Mouse (Mus musculus): ENCODE data around the gene Tmem79.
"Not testable (repeated sequence)": the region's sequence is repeated elsewhere in the genome, so short reads cannot be mapped to it uniquely, and the experiment has no call there.

The Tmem79 gene

GRCm38 (mm10) chr3:88354396-88355165 lies 18.6 kb upstream of the Tmem79 start:
- no peak for DNase-seq (ENCODE audit: low spot score)

DNA sequence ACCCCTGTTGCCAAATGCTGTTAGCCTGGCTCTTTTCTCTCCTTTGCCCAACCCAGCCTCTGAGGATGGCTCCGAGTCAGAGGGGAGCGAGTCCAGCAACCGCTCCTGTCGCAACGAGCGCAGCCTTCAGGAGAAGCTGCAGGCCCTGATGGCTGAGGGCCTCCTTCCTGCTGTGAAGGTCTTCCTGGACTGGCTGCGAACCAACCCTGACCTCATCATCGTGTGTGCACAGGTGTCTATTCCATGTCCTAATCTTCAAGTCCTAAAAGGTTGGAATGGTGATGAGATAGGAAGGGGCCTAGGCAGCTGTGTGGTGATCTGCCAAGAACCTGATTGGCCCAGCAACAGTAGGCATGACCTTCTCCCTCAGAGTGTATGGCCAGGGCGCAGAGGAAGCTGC lies 17.0 kb upstream of the Tmem79 start:
- DNase-seq (ENCODE audit: low spot score), result no peak

GRCm38 (mm10) chr3:88350732-88351131 lies 14.8 kb upstream of the Tmem79 start:
- no peak for DNase-seq (ENCODE audit: low spot score)

GRCm38 (mm10) chr3:88339006-88339405 lies 3.1 kb upstream of the Tmem79 start:
- no peak for DNase-seq (ENCODE audit: low spot score)

DNA sequence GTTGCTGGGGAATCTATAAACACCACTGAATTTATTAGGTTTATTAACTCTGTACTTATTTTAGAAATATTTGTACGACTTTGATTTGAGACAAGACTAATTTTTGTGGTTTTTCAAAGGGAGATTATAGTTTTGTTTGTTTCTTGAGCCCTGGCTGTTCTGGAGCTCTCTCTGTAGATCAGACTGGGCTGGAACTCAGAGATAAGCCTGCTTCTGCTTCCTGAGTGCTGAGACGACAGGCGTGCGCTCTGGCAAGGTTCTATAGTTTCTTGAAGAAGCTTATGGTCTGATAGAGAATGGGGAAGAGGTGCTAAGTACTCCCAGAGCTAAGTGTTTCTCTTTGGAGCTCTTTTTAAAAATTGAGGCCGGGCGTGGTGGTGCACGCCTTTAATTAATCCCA lies 2.4 kb upstream of the Tmem79 start:
- DNase-seq (ENCODE audit: low spot score), result no peak

DNA sequence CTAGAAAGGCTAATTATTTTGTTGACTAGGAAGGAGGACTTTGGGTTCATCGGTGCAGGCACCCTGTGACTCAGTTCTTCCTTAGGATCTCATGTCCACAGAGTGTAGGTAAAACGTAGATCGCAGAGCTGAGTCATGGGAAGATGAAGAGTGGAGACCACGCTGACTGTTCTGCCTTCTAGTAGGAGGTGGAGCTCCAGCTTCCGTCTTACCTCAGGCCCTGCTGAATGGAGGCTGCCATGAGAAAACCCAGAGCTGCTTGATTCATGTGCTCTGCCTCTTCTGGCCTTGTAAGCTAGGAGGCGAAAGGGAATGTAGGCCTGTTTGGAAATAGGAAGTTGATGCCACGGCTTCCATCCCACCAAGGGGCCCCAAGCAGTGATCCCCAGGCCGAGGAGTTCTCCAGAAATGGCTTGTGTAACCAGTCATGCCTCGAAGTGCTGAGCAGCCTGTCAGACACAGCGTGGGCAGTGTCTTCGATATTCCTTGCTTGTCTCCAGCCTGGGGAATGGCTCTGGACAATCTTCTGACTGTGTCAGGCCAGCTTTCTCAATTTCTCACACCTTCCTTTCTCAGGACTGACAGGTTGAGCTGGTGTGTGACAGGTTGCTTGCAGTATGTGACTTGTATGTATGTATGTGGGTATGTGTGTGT lies 1.5 kb upstream of the Tmem79 start:
- DNase-seq (ENCODE audit: low spot score), result no peak

GRCm38 (mm10) chr3:88335436-88336053 lies 403 bp downstream of the Tmem79 start:
- no peak for DNase-seq (ENCODE audit: low spot score)

DNA sequence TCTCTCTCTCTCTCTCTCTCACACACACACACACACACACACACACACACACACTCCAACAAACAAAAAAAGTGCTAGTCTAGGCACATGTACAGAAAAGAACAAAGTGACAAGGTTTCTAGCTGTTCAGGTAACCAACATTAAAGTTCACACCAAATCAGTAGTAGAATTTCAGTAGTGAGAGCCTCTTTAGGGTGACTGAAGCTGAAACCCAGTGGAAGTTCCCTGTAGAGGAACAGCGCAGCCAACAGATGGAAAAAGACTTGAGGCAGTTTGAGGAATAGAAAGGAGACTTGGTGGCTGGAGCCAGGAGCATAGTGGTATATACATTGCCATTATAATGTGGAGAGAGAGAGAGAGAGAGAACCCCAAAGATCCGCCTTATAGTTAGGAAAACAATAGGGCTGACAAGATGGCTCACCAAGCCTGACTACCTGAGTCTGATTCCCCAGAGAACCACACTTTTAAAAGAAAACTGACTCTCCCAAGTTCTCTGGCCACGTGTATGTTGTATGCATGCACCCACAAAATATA lies 979 bp downstream of the Tmem79 start:
- no peak for DNase-seq (ENCODE audit: low spot score)

DNA sequence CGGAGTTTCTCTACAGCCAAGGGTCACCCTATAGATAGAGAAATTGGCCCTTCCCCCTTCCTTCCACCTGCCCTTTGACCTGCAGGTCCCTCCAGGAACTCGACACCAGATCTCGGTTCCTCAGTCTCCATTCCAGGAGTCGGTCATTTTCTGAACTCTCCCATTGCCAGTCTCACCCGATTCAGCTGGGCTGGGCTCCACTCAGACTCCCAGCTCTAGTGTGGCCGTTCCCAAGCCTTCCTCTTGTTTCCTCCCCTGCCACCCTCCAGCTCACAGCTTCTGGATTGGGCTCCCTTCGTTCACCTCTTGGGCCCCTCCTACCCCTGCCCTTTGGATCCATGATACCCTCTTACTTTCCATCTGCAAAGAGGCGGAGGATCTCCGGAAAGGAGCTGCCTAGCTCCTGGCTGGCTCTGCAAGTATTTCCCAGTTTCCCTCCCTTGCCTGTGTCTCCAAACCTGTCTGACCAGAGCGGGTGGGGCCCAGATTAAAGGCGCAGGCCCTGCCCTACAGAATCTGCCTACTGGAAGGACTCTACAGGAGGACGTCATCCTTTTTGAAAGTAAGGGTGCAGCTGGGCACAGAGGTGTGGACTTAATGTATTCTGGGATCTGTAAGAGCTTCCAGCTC lies 1.8 kb downstream of the Tmem79 start:
- DNase-seq (ENCODE audit: low spot score), result no peak

DNA sequence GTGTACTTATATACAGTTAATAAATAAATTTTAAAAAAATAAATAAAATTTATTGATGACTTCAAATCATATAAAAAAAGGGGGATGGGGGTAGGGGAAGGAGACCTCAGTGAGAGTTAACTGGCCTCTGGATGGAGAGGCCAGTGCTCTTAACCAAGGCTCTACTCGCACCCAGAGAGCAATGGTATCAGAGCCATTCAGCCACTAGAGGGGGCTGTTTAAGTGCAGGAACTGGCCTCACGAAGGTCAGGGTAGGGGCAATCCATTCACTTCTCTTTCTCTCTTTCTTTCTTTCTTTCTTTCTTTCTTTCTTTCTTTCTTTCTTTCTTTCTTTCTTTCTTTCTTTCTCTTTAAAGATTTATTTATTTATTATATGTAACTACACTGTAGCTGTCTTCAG lies 4.7 kb downstream of the Tmem79 start:
- DNase-seq (ENCODE audit: low spot score), result no peak

GRCm38 (mm10) chr3:88328956-88329355 lies 7.0 kb downstream of the Tmem79 start:
- DNase-seq (ENCODE audit: low spot score), result no peak

GRCm38 (mm10) chr3:88324951-88325405 lies 11.0 kb downstream of the Tmem79 start, which contains the start of gene Glmp:
Gene Glmp (plus strand): TSS chr3:88325023.
- peak; percentile 49 for DNase-seq (ENCODE audit: low spot score)

- no peak for DNase-seq (ENCODE audit: low spot score)
Observed at GRCm38 (mm10) chr3:88299172-88299571, 36.8 kb downstream of the Tmem79 start.

- DNase-seq (ENCODE audit: low spot score), result no peak
Observed at GRCm38 (mm10) chr3:88297321-88297851, 38.6 kb downstream of the Tmem79 start.

DNA sequence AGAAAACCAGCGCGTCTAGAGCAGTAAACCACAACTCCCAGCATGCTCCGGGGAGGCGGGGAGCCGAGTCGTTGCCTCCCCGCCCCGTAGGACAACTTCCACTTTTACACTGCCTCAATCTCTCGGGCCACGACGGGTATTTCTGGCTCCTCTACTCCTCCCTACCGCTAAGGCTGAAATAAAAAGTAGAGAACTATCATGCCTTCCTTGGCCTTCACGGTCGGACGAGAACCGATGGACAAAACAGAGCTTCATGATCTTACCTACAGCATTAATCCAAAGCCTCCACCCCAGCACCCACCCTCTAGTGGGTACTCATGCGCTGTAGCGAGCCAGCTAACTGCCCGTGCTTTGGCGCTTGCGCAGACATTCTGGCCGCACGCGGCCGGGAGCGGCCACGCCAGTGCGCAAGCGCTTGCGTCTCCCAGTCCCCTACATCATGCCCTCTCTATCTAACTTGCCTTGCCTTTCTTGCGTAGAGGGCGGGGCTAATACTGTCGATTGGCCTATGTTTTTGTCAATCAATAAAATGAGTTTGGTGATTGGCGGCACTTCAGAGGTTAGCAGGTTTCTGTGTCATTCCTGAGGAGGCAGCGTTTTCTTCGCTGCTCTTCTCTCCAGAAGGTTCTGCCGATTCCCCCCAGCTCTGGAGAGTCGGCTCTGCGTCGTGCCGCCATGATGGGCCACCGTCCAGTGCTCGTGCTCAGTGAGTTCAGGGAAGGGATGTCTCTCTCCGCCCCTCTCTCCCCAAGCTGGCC lies 39.2 kb downstream of the Tmem79 start, which contains the start of the genes Tsacc and Cct3:
Gene Tsacc, minus strand, starts transcription at position 439 of the 758 bp plus-strand sequence.
Gene Cct3, plus strand, starts transcription at position 556 of the 758 bp plus-strand sequence.
- peak; percentile 96 for DNase-seq (ENCODE audit: low spot score)

DNA sequence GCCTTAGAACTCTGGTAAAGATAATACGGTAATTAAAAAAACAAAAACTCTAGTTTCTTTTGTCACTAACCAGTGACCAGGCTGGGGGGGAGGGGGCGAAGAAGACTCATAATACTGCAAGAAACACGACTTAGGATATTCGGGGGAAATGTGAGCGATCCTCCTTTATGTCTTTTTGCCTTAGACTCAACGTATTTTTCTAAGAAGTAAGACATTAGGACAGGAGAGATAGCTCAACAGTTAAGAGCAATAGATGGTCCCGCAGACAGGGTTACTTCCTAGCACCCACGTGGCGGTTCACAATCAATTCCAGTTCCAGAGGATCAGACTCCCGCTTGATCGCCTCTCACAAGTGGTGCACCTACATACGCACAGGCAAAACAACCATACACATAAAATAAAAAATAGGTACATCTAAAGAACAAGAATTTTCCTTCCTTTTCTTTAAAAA lies 39.8 kb downstream of the Tmem79 start:
- no peak for DNase-seq (ENCODE audit: low spot score)

GRCm38 (mm10) chr3:88295272-88295671 lies 40.7 kb downstream of the Tmem79 start:
- not testable (repeated sequence) for DNase-seq (ENCODE audit: low spot score)

DNA sequence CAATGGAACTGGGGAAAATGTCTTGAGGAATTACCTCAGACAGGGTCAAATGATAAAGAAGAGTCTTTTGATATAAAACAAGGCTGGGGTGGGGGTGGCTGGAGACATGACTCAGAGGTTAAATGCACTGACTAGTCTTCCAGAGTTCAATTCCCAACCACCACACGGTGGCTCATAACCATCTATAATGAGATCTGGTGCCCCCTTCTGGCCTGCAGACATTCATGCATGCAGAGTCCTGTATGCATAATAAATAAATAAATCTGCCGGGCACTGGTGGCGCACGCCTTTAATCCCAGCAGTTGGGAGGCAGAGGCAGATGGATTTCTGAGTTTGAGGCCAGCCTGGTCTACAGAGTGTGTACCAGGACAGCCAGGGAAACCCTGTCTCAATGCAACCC lies 44.0 kb downstream of the Tmem79 start:
- DNase-seq (ENCODE audit: low spot score), result no peak

GRCm38 (mm10) chr3:88288133-88288713 lies 47.7 kb downstream of the Tmem79 start:
- DNase-seq (ENCODE audit: low spot score), result not testable (repeated sequence)

DNA sequence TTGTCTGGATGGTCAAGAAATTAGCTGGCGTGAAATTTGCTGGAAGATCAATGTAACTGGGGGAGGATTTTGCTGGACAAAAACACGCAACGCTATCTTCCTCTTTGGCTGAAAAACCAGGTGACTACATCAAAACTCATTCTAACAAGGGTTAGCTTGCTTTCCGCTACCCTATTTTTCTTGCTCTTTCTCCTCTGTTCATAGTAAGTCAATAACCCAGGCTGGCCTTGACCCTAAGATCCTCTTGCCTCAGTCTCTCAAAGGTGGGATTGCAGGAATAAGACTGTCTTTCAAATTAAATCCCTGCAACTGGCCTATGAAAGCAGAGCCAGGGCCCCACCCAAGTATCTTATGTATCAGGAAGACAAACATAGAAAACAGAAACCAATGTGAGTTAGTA lies 48.8 kb downstream of the Tmem79 start, which contains the start of gene Gm38392:
Gene Gm38392, minus strand, starts transcription at position 101 of the 400 bp plus-strand sequence.
- DNase-seq (ENCODE audit: low spot score), result no peak

GRCm38 (mm10) chr3:88285565-88285895 lies 50.4 kb downstream of the Tmem79 start:
- not testable (repeated sequence) for DNase-seq (ENCODE audit: low spot score)
